Mouse (Mus musculus) embryo, embryonic 9.5 days (tissue): ENCODE results near the gene 1600014C23Rik.

Experiments
- DNase-seq: peaks from one replicate; pipeline ENCODE4 v3.0.0-alpha.2; 2017; ENCODE audit errors: extremely low spot score

1600014C23Rik gene

GRCm38 (mm10) chr17:45752053-45752452 is 18.4 kb upstream of the 1600014C23Rik start:
- DNase-seq = no peak

GRCm38 (mm10) chr17:45751359-45751758 is 17.7 kb upstream of the 1600014C23Rik start:
- DNase-seq = no peak

- DNase-seq = no peak
Observed at GRCm38 (mm10) chr17:45749100-45749499, 15.5 kb upstream of the 1600014C23Rik start.

GRCm38 (mm10) chr17:45747858-45748785 is 14.5 kb upstream of the 1600014C23Rik start:
- peak; percentile 18 for DNase-seq

- DNase-seq = no peak
Observed at GRCm38 (mm10) chr17:45747293-45747692, 13.6 kb upstream of the 1600014C23Rik start.

- DNase-seq = no peak
Observed at GRCm38 (mm10) chr17:45746755-45747154, 13.1 kb upstream of the 1600014C23Rik start.

GRCm38 (mm10) chr17:45745629-45746028 is 12.0 kb upstream of the 1600014C23Rik start:
- no peak for DNase-seq

- DNase-seq = no peak
Observed at GRCm38 (mm10) chr17:45742371-45743147, 8.9 kb upstream of the 1600014C23Rik start.

- no peak for DNase-seq
Observed at GRCm38 (mm10) chr17:45737078-45737601, 3.5 kb upstream of the 1600014C23Rik start.

- DNase-seq = peak; percentile 94
Observed at GRCm38 (mm10) chr17:45736311-45737077, 2.9 kb upstream of the 1600014C23Rik start.

GRCm38 (mm10) chr17:45735382-45736310 is 2.0 kb upstream of the 1600014C23Rik start:
- peak; percentile 92 for DNase-seq

- no peak for DNase-seq
Observed at GRCm38 (mm10) chr17:45734881-45735280, 1.2 kb upstream of the 1600014C23Rik start.

GRCm38 (mm10) chr17:45734333-45734732 is 689 bp upstream of the 1600014C23Rik start:
- no peak for DNase-seq

GRCm38 (mm10) chr17:45733038-45733734 is 458 bp downstream of the 1600014C23Rik start:
- no peak for DNase-seq

GRCm38 (mm10) chr17:45731172-45731864 is 2.3 kb downstream of the 1600014C23Rik start:
- peak; percentile 89 for DNase-seq

GRCm38 (mm10) chr17:45730696-45731095 is 2.9 kb downstream of the 1600014C23Rik start:
- DNase-seq = peak; percentile 14

- peak; percentile 21 for DNase-seq
Observed at GRCm38 (mm10) chr17:45729387-45729786, 4.3 kb downstream of the 1600014C23Rik start.

GRCm38 (mm10) chr17:45727983-45728723 is 5.5 kb downstream of the 1600014C23Rik start:
- peak; percentile 19 for DNase-seq
